Mouse (Mus musculus) frontal cortex, postnatal 25 days (tissue): Measurements from ENCODE around the gene Car7.
A peak's percentile ranks its signal among the peaks of the same experiment; 100 is the strongest.

Source experiments
- DNase-seq, 2 experiments: peaks; one replicate each; pipeline ENCODE4 v3.0.0; 2022; ENCODE audit warnings: low spot score in 2 of 2

The Car7 gene

DNA sequence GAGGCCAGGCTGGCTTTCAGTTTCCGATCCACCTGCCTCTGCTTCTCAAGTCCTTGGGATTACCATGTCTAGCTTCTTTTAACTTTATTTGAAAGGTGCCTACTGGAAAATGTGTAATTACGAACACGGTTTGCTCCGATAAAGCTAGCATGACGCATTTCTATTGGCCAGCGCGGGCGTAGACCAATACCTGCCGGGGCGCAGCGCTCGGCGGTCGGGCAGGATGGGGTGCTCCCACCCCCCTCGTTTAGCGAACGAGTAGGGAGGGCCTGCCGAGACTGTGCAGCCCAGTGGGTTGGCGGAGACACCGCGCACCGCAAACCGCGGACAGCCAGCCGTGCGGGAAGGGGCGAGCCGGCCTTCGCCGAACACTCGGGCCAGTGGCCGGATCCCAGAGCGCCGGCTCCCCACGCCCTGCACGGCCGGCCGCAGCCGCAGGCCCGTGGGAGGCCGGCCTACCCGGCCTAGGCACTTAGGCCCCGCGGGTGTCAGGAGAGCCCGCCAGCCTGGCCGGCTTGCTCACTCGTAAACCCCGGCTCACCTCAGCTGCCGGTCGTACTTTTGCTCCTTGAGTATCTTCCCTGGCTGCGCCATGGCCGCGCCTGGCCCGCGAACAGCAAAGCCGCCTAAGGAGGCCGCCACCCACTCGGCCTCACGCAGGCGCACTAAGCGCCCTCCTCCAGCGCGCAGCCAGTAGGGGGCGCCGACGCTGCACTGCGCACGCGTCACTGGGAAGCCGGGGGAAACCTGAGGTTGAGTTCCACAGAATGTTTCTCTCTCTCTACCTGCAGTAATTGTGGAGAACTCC lies at the start of gene Car7, which contains the start of gene Nae1:
Gene Car7 (plus strand): TSS at position 719 of the 808 bp plus-strand sequence.
Gene Nae1 (minus strand): TSS at position 667 of the 808 bp plus-strand sequence.
- peak; percentile 90 to 94 for DNase-seq

DNA sequence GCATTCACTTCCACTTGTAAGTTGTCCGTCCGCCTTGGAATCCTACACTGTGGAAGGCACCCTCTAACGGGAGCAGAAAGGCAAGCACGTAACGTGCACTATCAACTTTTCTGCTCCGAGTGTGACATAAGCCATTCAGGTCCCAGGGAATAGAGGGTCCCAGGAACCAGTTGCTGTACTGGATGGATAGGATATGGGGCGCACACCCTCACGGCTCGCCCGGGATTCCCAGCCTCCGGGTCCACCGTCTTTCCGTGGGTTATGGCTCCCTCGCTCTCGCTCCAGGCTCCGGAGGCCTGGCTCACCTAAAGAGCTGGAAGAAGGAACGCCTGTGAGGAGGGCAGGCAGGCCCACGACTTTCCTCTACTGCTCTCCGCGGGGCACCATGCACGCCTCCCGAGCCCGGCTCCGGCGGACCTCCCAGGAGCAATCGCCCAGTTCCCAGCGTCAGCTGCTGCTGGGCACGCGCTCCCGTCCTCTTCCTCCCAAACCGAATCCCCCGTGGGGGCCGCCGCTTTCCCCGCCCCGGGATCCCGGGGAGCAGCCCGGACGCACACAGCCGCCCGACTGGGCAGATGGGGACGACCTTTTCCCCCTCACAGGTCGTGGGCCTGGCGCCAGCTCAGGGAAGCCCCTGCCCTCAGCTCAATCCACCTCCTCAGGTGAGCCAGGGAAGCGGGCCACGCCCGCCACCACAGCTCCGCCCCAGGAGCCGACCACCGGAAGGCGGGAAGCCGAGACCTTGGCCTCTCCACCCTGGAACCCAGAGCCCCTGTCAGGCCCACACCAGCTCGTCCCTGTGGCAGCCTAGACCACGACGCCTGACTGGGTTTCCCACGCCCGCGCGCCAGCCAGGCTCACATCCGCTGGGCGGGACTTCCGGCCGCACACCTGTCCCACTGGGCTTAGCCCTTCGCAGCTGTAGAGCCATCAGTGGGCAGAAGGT lies 25.2 kb upstream of the Car7 start, which contains the start of gene Terb1:
Gene Terb1 (minus strand): TSS at position 850 of the 946 bp plus-strand sequence.
- DNase-seq: peak; percentile 14 to 26

DNA sequence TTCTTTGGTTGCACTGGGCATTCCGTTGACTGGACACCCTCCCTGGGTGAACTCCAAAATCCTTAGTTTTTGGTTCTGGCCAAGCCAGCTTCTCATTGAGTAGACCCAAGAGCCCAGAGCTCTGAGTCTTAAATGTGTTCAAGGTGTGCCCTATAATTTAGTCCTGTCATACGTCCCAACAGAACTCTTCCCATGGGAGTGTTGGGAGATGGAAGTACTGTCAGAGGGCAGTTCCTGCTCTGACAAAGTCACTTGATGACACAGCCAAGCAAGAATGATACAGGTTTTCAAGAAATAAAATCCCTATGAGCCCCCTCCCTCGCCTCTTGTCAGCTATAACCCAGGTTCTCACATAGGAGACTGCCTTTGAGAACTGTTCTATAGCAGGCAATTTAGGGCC lies 24.4 kb upstream of the Car7 start:
- DNase-seq: no peak

DNA sequence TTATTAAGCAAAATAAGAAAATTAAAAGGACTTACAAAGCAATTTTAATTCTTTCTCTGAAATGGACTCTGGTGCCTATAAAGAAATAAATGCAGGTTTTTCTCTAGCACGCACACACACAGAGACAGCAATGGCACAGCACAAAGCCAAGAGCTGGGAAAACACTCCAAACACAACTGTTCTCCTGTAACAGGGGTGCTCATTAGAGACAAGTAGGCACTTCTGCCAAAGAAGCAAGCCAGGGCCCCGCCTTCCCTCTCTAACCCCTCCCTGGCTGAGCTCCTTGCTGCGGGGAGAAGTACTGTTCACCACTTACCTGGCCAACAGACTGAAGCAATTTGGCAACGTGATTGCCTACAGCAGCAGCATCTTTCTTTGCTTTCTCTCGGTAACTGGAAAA lies 16.6 kb upstream of the Car7 start:
- DNase-seq: no peak

DNA sequence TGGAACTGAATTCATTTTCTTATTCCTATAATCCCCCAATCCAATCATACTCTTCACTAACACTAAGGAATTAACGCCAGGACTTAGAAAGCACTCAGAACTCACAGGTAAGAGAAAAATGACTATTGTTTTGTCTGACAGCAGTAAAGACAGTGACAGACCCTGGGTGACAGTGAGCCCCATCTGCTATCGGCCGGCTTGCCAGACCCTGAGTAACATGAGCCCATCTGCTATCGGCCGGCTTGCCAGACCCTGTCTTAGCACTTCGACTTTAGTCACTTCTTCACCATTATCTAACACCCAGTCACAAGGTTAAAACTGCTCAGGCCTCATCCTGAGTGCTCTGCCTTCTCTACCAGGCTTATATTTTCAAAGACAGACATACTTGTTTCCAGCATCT lies 4.8 kb upstream of the Car7 start:
- DNase-seq: no peak

DNA sequence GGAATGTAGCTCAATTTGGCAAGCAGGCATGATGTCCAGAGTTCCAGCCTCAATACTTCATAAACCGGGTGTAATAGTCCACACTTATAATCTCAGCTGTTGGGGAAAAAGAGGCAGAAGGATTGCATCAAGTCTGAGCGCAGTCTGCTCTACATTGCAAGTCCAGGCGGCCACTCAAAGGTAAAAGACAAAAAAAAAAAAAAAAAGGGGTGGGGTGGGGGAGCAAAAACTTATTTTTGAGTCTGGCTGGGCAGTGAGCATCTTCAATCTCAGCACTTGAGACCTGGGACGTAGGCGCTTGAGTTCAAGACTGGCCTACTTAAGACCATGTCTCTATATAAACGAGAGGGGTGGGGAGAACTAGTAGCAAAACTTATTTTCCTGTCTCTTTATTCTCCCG lies 938 bp upstream of the Car7 start:
- no peak for DNase-seq

DNA sequence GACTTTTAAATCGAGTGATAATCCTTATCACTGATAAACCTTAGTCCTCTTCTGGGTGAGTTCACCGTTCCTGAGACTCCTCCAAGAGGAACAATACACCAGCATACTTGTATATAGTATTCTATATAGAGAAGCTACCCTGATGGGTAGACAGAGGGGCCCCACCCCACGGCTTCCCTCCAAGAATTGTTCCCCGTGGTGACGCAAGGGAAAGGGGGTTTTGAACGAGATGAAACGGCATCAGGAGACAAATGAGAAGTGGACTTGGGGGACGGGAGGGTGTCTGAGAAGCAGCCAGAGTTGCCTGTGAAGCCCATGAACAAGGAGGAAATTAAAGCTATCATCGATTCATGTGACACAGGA lies 271 bp downstream of the Car7 start:
- DNase-seq: no peak

DNA sequence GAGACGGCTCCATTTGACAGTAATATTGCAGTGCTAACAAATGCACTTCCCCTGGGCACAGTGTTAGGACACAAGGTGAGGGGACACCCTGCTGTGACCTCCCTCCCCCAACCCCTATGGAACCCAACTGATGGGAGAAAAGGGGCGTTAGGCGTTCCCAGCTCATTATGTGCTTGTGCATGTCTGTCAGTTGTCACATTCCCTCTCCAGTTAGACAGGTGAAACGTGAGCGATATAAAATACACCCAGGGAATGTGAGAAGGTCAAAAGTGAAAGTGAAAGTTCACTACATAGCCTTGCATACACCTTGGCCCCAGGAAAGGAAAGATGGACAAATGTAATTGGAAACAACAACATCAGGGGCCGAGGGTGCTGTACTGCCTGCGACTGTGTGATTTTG lies 889 bp downstream of the Car7 start:
- DNase-seq: no peak

DNA sequence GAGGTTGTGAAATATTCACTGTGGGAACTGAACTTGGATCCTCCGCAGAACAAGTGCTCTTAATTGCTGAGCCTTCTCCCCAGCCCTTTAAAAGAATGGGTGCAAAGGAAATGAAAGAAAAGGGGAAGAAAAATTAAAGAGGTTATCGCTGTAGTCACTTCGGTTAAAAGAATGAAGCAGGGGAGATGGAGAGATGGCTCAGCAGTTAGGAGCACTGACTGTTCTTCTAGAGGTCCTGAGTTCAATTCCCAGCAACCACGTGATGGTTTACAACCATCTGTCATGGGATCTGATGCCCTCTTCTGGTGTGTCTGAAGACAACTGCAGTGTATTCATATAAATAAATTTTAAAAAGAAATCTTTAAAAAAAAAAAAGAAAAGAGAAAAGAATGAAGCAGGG lies 1.5 kb downstream of the Car7 start:
- no peak for DNase-seq

DNA sequence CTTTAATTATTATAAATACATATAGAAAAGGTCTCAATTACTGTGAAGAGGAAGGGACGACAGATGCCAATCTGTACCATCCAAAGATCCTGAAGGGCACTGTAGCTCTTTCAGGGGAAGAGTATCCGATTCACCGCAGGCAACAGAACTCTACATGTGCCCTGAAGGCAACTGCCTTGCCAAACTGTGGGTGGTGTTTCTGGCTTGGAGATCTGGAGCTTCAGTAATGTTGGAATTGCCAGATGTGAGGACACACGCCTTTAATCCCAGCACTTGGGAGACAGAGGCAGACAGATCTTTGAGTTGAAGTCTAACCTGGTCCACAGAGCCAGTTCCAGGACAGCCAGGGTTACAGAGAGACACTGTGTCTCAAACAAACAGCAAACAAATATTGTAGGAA lies 4.4 kb downstream of the Car7 start:
- no peak for DNase-seq

DNA sequence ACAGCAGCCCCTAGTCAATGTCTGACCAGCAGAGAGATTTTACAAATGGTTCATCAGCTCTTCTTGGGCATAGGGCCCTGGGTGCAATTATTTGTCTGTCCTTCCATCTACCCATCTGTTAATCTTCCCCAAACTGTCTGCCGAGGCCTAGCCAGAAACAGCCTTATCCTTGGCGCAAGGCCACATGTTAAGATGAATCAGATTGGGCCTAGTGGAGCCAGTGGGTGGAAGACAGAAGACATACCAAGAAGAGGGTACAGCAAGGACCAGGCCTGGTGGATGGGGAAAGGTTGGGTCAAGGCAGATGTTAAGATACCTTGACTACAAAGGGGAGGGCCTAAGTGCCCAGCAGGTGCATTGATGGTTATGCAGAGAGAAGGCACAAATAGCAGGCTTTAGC lies 5.1 kb downstream of the Car7 start:
- DNase-seq: no peak

DNA sequence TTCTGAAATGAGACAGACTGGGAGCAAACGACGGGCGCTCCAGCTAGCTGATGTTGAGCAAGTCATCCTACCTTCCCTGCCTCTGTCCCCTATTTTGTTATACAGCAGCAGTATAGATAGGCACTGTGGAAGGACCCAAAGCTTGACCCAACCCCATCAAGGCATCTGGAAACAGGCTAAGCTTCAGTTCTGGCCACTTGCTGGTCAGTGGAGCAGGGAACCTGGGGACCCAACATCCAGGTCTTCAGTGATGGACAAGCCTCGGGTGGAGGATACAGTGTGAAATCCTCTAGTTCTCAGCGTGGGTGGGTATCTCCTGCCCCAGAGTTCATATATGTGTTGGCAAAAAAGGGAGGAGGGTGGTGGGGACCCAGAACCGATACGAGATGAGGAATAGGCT lies 5.7 kb downstream of the Car7 start:
- no peak for DNase-seq

DNA sequence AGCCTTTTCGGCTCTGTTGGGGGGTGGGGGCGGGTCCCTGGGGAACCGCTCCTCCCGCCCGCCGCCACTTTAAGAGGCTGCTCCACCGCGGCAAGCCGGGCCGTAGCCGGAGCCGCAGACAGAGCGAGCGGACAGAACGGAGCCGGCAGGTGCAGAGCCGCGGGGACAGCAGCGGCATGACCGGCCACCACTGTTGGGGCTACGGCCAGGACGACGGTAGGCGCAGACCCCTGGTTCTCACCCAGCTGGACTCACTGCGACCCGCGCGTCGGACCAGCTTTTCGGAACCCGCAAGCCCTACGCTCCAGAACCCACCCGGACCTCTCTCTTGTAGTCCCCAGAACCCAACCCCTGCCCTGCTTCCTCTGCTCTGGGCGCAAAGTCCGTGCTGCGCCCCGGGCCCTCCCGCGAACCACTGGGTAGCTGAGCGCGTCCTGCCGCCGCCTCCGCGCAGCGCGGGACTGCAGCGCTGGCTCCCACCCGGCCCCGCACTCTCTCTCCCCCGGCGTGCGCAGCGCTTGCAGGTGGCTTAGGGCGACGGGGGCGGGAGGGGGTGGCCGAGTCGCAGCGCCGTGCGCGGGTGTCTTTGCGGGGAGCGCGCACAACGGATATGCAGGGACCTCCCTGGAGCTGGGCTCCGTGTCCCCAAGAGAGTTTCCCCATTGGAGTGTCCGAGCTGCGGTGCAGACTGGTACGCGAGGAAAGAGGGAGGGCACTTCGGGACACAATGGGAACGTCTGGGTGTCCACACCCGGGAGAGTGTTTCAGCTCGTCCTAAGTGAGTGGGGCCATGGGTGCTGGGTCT lies 6.4 kb downstream of the Car7 start:
- no peak for DNase-seq

DNA sequence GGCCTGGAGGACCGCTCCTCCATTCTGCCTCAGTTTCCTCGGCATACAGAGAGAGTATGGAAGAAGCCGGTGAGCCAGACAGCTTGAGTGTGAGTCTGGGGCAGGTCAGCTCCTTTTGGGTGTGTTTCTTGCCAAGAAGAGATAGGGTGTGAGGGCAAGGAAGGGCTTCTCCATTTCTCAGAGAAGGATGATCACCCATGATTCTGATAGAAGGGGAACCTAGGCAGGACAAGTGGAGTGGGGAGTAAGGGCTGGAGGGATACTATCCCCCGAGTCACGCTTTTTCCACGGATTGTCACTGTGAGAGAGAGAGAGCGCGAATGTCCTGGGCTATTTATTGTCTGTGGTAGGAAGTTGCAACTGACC lies 7.0 kb downstream of the Car7 start:
- DNase-seq: no peak

DNA sequence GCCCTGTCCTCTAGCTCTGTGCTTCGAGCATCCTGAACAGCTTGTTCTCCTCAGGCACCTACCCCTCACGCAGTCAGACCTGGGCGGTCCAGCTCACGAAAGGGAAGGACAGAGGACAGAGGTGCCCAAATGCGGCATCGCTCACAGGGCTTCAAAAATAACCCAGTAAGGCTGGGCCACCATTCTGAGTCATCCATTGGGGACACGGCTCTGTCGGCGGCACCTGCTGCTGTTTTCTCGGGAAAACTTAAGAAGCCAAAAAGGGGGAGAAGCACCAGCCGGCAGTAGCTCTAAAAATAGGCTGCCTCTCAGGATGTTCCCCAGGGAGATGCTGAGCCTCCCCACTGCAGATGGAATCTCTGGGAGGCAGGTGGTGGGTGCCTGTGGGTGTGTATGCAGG lies 7.7 kb downstream of the Car7 start:
- peak; percentile 44 to 64 for DNase-seq

DNA sequence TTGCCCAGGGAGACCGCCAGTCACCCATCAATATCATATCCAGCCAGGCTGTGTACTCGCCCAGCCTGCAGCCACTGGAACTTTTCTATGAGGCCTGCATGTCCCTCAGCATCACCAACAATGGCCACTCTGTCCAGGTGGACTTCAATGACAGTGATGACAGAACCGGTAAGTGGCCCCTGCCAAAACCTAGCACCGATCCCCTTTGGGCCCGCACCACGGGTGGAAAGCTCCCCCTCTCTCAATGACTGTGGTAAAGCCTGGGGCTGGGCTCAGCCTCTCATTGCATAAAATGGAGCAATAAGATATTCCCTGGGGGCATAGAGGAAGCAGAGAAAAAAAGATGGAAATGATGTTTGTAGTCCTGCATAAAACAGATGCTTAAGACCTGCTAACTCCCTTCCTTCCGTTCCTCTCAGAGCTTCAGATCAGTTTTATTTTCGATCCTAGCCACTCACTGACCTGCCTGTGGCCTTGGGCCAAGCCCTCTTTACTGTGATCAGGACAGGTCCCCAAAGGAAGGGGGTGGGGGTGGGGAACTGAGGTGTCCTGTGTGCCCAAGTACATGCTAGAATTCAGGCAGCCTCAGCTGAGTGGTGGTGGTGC lies 9.1 kb downstream of the Car7 start:
- DNase-seq: no peak

DNA sequence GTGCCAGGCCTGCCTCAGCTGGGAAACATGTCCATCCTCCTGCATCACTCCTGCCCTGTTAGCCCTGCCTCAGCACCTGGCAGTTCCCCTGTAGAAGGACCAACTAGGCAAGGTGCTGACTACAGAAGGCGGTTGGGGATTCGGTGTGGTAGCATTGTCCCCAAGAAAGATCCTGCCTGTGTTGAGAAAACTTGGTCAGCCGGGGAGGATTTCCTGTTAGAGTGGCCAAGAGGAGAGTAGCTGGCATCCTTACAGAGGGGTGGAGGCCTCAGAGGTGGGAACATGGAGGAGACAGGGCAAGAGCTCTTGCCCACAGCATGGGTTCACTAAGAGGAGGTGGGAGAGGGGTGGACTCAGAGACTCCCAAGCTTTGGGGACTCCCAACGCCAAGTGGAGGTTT lies 20.7 kb downstream of the Car7 start:
- no peak for DNase-seq

DNA sequence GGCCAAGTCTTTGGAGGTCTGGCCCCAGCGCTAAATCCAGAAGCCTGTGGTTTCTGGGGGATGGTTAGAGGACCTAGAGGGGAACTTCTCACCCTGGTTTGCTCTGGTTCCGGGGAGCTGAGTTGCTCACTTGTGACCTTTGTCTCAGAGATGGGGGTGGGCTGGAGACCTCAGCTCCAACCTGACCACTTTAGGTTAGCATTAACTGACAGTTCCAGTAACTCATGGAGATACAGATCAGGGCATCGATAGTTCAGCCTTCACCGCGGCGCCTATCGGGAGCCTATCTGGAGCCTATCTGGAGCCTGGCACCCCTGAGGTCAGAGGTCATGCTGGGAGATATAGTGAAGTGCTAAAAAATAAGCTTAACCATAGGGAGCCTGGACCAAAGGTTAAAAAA lies 22.7 kb downstream of the Car7 start:
- DNase-seq: no peak

DNA sequence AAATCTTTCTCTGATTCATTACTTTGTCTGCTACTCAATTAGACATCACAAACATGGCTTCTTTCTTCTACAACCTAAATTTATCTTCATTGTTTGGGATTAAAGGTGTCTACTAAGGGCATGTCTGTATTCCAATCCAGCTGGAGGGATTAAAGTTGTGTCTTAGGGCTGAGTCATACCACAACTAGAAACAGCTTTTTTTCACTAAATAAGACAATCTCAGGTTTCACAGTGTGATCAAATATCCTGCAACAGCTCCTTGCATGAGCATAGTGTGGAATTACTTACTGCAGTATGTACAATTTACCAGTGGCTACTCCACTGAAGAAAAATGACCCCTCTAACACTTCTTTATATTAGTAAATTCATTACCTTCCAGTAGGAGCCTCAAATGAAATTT lies 26.2 kb downstream of the Car7 start:
- no peak for DNase-seq

DNA sequence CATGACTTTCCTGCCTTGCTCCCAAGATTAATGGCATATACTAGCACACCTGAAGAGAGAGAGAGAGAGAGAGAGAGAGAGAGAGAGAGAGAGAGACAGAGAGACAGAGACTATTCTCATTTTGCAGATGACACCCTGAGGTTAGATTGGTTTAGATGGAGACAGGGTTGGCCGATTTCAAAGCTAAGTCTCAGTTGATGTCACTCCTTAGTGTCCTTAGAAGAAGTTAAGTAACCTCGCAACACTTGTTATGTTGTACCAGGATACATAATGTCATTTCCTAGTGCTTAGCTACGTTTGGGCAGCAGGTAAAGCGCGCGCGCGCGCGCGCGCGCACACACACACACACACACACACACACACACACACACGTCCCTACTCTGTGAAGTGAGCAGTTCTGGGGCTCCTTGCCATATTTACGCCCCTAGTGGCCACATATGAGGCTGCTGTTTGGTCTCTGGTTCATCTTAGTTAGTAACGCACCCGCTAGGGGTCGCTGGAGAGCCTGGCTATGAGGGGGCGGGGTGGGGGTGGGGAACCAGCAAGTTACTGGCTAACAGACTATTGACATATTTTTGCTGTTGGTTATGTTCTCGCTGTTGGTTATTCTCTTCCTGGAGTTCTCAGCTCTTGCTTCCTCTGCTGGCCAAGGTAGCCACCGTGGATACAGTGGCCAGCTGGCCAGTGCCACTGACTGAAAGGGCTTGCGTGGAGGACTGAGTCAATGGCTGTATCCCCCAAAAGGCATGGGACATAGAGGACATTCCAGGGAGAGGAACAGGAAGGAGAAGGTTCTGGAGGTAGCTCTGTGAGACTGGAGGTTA lies 30.4 kb downstream of the Car7 start:
- DNase-seq: peak; percentile 55 to 73

DNA sequence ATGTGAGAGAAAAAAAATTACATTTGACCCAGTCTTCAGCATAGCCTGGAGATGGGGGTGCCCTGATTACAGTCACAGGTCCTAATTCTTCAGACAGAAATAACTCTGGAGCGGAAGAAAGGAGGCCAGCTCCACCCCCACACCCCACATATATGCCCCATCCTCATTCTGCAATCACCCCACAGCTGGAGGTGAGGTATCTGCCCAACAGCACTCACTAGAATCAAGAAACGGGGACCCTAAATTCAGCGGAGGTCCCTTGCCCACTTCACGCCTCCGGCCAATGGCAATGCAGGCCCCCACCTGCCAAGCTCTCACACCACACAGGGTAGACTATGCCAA lies 30.9 kb downstream of the Car7 start:
- no peak for DNase-seq
